Mouse (Mus musculus) myocyte (in vitro differentiated cells): ENCODE results near the gene Arl4a. TPM values are rescaled to one million over a fixed set of nuclear protein-coding genes. Genes with fewer than 3 reads are reported as not detected.

Experiments used
- H3K27me3 ChIP-seq: one replicate; pipeline ENCODE4 v1.6.1; 2011; ENCODE audit not compliant: control insufficient read depth, insufficient read depth, insufficient read length
- H3K36me3 ChIP-seq: one replicate; pipeline ENCODE4 v1.6.1; 2011; ENCODE audit not compliant: control insufficient read depth, insufficient read depth
- H3K4me2 ChIP-seq: one replicate; pipeline ENCODE4 v1.6.1; 2011; ENCODE audit warnings: low read depth, control low read depth
- H3K4me3 ChIP-seq: one replicate; pipeline ENCODE4 v1.5.1; 2011; ENCODE audit warnings: mild to moderate bottlenecking, control low read depth, moderate library complexity
- H3K79me2 ChIP-seq: one replicate; pipeline ENCODE4 v1.6.1; 2011; ENCODE audit not compliant: control insufficient read depth, insufficient read depth
- H3ac ChIP-seq: one replicate; pipeline ENCODE4 v1.6.1; 2011; ENCODE audit not compliant: control insufficient read depth, insufficient read length
- CEBPB ChIP-seq: IDR thresholded peaks from 2 replicates; pipeline ENCODE4 v1.6.1; 2011; ENCODE audit warnings: mild to moderate bottlenecking, moderate library complexity; ENCODE audit not compliant: poor library complexity, insufficient read depth, severe bottlenecking
- E2F4 ChIP-seq: IDR thresholded peaks from one replicate; pipeline ENCODE4 v1.6.1; 2011; ENCODE audit warnings: mild to moderate bottlenecking, control low read depth, moderate library complexity; ENCODE audit not compliant: insufficient read depth
- MAX ChIP-seq: IDR thresholded peaks from one replicate; pipeline ENCODE4 v1.6.1; 2011; ENCODE audit warnings: low read depth, mild to moderate bottlenecking, control low read depth
- MYOD1 ChIP-seq, 3 experiments: IDR thresholded peaks; one replicate each; pipeline ENCODE4 v1.6.1; 2011; ENCODE audit warnings: control low read depth in 2 of 3, low read depth in 2 of 3, mild to moderate bottlenecking in 2 of 3, moderate library complexity in 1 of 3; ENCODE audit not compliant: insufficient read length in 2 of 3, control insufficient read depth in 1 of 3
- MYOG ChIP-seq, 3 experiments: IDR thresholded peaks; one replicate each; pipeline ENCODE4 v1.6.1; 2011; ENCODE audit warnings: control low read depth in 2 of 3, low read depth in 2 of 3, mild to moderate bottlenecking in 2 of 3; ENCODE audit not compliant: insufficient read length in 2 of 3, control insufficient read depth in 1 of 3, insufficient read depth in 1 of 3
- POLR2A ChIP-seq: IDR thresholded peaks from one replicate; pipeline ENCODE4 v1.6.1; 2011; ENCODE audit warnings: low read depth, mild to moderate bottlenecking, control low read depth, moderate library complexity; ENCODE audit not compliant: insufficient read length
- POLR2AphosphoS2 ChIP-seq: IDR thresholded peaks from one replicate; pipeline ENCODE4 v1.6.1; 2011; ENCODE audit warnings: low read depth, control low read depth; ENCODE audit not compliant: insufficient read length
- REST ChIP-seq: IDR thresholded peaks from one replicate; pipeline ENCODE4 v1.6.1; 2011; ENCODE audit warnings: mild to moderate bottlenecking, control low read depth, moderate library complexity; ENCODE audit not compliant: insufficient read depth, insufficient read length
- SRF ChIP-seq: IDR thresholded peaks from one replicate; pipeline ENCODE4 v1.6.1; 2011; ENCODE audit warnings: low read depth; ENCODE audit not compliant: control insufficient read depth, insufficient read length
- TCF12 ChIP-seq: IDR thresholded peaks from one replicate; pipeline ENCODE4 v1.6.1; 2011; ENCODE audit warnings: mild to moderate bottlenecking, control low read depth; ENCODE audit not compliant: poor library complexity, insufficient read depth, severe bottlenecking
- TCF3 ChIP-seq: IDR thresholded peaks from one replicate; pipeline ENCODE4 v1.6.1; 2011; ENCODE audit warnings: low read depth, control low read depth; ENCODE audit not compliant: insufficient read length
- USF1 ChIP-seq: IDR thresholded peaks from one replicate; pipeline ENCODE4 v1.6.1; 2011; ENCODE audit warnings: low read depth, mild to moderate bottlenecking, control low read depth, moderate library complexity
- polyA plus RNA-seq: library from polyadenylated mRNA; unstranded; fragments of >200 nt; fragmentation: generic; extraction: Trizol; gene quantifications from one replicate; pipeline ENCODE4 v1.2.1, GENCODE M21; 2012; ENCODE audit warnings: missing spikeins

Arl4a gene
- polyA plus RNA-seq, 1 experiment, result 22.8 TPM

- H3K4me2 ChIP-seq, result no peak overlapping the region
- no peaks in the 10 kb centered on the region for H3K27me3 ChIP-seq
- H3K36me3 ChIP-seq, result no peaks in the 10 kb centered on the region
- TF ChIP-seq USF1, result no peak
- no peak for TF ChIP-seq POLR2A
- TF ChIP-seq TCF12, result no peak
- no peak for TF ChIP-seq MAX
- TF ChIP-seq SRF, result no peak
- no peak for TF ChIP-seq TCF3
- TF ChIP-seq MYOD1 (IDR thresholded peaks at IDR 0.05; ENCODE audit: control insufficient read depth in 1 of 3, insufficient read length in 2 of 3, low read depth in 2 of 3), result no peak
- TF ChIP-seq REST, result no peak
- no peak for TF ChIP-seq E2F4
- TF ChIP-seq POLR2AphosphoS2, result no peak
- no peak for TF ChIP-seq MYOG (IDR thresholded peaks at IDR 0.05; ENCODE audit: control insufficient read depth in 1 of 3, insufficient read depth in 1 of 3, insufficient read length in 2 of 3, low read depth in 2 of 3)
- TF ChIP-seq CEBPB, result no peak
- no peak overlapping the region for H3K4me3 ChIP-seq
- no peaks in the 10 kb centered on the region for H3K79me2 ChIP-seq
- no peak overlapping the region for H3ac ChIP-seq
These were observed 79.7 kb downstream of the Arl4a start for GRCm38 (mm10) chr12:39957931-39958671.

DNA sequence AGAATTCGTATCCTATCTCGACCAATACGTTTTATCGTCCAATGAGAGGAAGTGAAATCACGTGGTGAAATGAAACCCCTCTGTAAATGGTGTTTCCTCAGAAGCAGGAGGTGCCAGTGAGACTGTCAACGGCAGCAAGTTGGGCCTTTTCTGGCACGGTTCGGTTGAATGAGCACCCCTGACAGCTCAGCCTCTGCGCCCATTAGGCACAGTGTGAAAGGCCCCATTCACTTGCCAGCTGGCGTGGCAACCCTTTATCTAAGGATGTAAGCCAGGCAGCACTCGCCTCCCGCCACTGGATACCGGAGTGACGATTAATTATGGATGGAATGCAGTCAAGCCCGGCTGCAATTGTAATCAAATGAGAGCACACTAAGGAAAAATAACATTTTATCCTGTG is 81.4 kb downstream of the Arl4a start:
- no peak overlapping the region for H3K4me2 ChIP-seq
- TF ChIP-seq POLR2A, result no peak
- no peak for TF ChIP-seq CEBPB
- no peak for TF ChIP-seq MYOG (IDR thresholded peaks at IDR 0.05; ENCODE audit: control insufficient read depth in 1 of 3, insufficient read depth in 1 of 3, insufficient read length in 2 of 3, low read depth in 2 of 3)
- TF ChIP-seq E2F4, result no peak
- TF ChIP-seq POLR2AphosphoS2, result no peak
- no peak for TF ChIP-seq TCF12
- TF ChIP-seq SRF, result no peak
- no peak for TF ChIP-seq REST
- no peak for TF ChIP-seq MYOD1 (IDR thresholded peaks at IDR 0.05; ENCODE audit: control insufficient read depth in 1 of 3, insufficient read length in 2 of 3, low read depth in 2 of 3)
- no peak for TF ChIP-seq MAX
- TF ChIP-seq TCF3, result no peak
- no peak for TF ChIP-seq USF1
- H3K4me3 ChIP-seq, result no peak overlapping the region
- no peak overlapping the region for H3ac ChIP-seq
- no peaks in the 10 kb centered on the region for H3K79me2 ChIP-seq
- H3K36me3 ChIP-seq, result no peaks in the 10 kb centered on the region
- no peaks in the 10 kb centered on the region for H3K27me3 ChIP-seq

Other genes with a start within 250 kb of the Arl4a start
- gene Scin, start 96.2 kb upstream of the Arl4a start, polyA plus RNA-seq, result 0.01 TPM
- gene Lsmem1, start 161.5 kb upstream of the Arl4a start, polyA plus RNA-seq, result 0.22 TPM
- gene Ifrd1, start 210.5 kb upstream of the Arl4a start, polyA plus RNA-seq, result 84.7 TPM